Mouse (Mus musculus) CH12F3 (cell line): ENCODE data around the gene Gm13941.

Source experiments
- in situ Hi-C: fragments of 300-500 bp; cut with MboI; formaldehyde crosslinking; loops from 2 replicates; pipeline ENCODE4 v1.14.3; 2020; ENCODE audit warnings: low sequenced_read_pairs

Gm13941 gene

GRCm38 (mm10) chr2:111105882-111106281, at the start of gene Gm13941:
TSS of gene Gm13941 (minus strand) at chr2:111105982.
- in situ Hi-C loops: no loop called here

GRCm38 (mm10) chr2:111152836-111153235, 47.1 kb upstream of the Gm13941 start, which contains the start of gene Gm15130:
TSS of gene Gm15130 (minus strand) at chr2:111152936.
- in situ Hi-C loops: no loop called here

- in situ Hi-C loops: no loop called here
Observed at GRCm38 (mm10) chr2:111135739-111136138, 30.0 kb upstream of the Gm13941 start.

- in situ Hi-C loops: loop anchor here (25.0 kb wide), 1 partner anchor 1146 kb away; the partner anchor contains the start of gene Lgr4
Observed at GRCm38 (mm10) chr2:111058586-111059261, 47.1 kb downstream of the Gm13941 start.
